Mouse (Mus musculus): ENCODE measurements around the gene Plbd2. TPM values are rescaled to one million over a fixed set of nuclear protein-coding genes. Genes with fewer than 3 reads are reported as not detected.

The Plbd2 gene
- total RNA-seq, 2 experiments from 2014 or later: 55.8 to 56.5 TPM

- no peak for DNase-seq (ENCODE audit: low spot score in 2 of 2)
Observed at GRCm38 (mm10) chr5:120477993-120478392, 25.4 kb downstream of the Plbd2 start.

DNA sequence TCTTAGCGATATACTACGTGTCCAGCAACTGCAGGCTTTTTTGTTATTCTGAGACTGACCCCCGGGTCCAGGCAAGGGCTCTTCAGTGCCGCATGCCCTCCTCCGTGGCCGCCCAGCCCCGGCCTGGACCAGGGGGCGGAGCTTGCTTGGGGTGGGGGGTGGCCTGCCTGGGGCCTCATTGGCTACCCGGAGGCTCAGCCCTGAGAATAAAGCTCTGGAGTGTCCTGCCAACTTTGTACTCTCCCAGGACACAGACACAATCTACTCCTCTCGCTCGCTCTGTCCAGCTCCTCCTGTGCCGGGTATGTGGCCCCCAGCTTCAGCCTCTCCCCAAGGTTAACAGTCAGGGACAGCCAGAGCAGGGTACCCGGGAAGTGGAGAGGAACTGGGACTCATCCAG is 27.1 kb downstream of the Plbd2 start, which contains the start of gene Sds:
Sds (plus strand) TSS at position 231 of the 400 bp plus-strand sequence.
- no peak for DNase-seq (ENCODE audit: low spot score in 2 of 2)

DNA sequence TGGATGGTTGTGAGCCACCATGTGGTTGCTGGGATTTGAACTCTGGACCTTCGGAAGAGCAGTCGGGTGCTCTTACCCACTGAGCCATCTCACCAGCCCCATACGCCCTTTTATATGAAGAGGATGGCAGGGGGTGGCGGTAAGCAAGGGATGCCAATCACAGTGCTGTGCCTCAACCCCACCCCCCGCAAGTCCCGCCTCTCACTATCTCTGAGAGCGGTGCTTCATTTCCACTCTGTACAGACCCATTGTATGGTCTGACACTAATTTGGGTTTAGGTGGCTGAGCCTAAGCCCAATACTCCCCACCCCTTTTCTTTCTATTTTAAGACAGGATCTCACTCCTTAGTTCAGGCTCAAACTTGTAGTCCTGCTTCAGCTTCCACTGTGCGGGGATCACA is 27.6 kb downstream of the Plbd2 start:
- DNase-seq (ENCODE audit: low spot score in 2 of 2): no peak

DNA sequence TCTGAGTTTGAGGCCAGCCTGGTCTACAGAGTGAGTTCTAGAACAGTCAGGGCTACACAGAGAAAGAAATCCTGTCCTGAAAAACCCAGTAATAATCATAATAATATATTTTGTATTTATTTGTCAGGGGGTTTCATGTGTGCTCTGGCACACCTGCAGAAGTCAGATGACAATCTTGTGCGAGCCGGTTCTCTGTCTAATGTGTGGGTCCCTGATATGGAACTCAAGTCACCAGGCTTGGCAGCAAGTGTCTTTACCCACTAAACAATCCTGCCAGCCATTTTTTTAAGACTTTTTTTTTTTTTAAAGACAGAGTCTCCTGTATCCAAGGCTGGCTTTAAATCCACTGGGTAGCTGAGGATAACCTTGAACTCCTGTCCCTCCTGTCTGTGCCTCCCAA is 30.1 kb downstream of the Plbd2 start:
- DNase-seq (ENCODE audit: low spot score in 2 of 2): no peak

DNA sequence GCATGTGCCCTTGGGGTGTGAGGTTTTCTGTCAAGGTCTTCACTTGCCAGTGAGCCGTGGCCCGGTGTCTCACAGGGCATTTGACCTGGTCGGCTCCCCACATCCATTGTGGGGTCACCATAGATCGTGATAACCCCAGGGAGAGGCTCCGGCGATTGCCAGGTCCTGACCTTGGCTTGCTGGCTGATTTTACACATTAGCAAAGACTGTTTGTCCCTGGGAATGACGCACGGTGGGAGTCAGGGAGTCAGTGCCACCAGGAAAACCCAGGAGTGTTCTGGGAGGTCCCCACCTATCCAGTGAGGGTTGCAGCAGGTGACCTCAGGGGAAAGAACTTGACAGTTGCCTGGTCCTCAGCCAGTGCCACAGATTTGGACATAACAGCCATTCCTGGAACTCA is 30.7 kb downstream of the Plbd2 start, which contains the start of gene Sdsl:
Sdsl (minus strand) TSS at position 41 of the 400 bp plus-strand sequence.
- DNase-seq (ENCODE audit: low spot score in 2 of 2): no peak

DNA sequence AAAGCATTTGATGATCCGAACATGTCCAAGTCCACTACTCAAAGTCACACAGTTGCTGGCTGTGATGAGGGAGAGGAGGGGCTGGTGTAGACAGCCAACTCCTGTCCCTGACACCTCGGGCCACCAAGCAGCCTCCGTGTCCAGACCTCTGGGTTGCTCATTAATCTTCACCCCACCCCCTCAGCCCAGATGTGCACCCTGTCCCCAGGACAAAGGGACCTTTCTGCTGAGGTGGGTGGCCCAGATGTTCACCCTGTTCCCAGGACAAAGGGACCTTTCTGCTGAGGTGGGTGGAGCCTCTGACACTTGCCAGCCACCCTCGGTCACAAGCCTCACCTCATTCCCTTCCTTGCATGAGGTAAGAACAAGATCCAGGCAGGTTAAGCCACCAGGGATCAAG is 31.9 kb downstream of the Plbd2 start:
- no peak for DNase-seq (ENCODE audit: low spot score in 2 of 2)

GRCm38 (mm10) chr5:120468830-120469229 is 34.6 kb downstream of the Plbd2 start:
- DNase-seq (ENCODE audit: low spot score in 2 of 2): no peak

DNA sequence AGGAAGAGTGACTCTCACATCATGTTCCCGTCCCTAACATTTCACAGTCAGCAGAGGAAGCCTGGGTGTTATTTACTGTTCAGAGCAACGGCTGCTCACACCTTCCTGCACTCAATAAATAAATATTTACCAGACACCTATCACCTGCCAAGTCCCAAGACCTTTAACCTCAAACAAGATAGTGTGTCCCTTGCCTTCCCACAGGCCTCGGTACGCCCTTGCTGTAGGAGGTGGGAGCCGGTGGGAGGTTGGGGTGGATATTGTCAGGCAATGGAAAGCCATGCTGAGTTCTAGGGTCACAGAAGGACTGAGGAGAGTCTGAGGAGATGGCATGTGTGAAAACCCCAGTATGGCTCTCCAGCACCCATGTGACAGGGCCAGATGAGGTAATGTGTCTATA is 35.1 kb downstream of the Plbd2 start:
- no peak for DNase-seq (ENCODE audit: low spot score in 2 of 2)

DNA sequence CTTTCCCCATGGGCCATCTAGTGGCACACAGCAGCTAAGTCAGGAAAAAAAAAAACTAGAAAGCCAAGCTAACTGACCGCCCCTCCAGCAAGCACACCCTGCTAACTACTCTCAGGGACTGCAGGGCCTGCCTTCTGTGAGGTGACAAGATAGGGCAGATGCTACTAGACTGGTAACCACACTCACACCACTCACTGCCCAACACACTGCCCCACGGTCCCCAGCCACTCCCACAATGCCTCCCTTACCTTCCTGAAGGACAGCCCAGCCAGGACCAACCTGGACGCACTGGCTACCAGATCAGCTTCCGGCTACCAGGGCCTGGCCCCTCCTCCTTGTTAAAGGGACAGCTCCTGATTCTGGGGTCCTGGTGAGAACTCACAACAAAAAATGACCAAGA is 36.4 kb downstream of the Plbd2 start:
- no peak for DNase-seq (ENCODE audit: low spot score in 2 of 2)

DNA sequence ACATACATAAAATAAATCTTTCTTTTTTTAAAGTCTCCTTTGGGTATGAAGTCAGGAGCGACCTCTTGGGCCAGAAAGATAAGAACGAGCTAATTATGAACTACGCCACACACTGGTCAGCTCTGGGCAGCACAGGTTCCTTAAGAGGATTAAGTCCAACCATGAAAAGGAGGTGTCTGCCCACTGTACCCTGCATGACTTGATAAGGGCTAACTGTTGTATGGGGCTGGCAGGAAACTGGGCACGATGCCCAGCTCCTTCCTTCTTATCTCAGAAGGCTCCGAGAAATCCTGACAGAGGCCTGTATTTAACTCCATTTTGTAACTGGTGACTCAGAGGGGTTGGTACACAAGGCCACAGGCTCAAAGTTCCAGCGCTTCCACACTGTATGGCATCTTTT is 37.6 kb downstream of the Plbd2 start:
- no peak for DNase-seq (ENCODE audit: low spot score in 2 of 2)

DNA sequence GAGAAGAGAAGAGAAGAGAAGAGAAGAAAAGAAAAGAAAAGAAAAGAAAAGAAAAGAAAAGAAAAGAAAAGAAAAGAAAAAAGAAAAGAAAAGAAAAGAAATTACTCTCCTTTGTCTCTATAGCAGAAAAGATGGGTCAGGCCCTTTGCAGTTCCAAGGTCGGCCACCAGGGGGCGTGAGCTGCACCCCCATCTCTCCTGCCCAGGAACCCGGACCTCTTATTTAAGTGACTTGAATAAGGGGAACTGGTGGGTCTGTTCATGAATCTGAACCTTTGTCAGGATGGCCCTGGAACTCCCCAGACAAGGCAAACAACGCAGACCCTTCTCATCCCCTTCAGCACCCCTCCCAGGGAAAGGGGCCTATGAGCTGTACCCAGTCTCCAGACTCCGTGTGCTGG is 38.4 kb downstream of the Plbd2 start:
- no peak for DNase-seq (ENCODE audit: low spot score in 2 of 2)

DNA sequence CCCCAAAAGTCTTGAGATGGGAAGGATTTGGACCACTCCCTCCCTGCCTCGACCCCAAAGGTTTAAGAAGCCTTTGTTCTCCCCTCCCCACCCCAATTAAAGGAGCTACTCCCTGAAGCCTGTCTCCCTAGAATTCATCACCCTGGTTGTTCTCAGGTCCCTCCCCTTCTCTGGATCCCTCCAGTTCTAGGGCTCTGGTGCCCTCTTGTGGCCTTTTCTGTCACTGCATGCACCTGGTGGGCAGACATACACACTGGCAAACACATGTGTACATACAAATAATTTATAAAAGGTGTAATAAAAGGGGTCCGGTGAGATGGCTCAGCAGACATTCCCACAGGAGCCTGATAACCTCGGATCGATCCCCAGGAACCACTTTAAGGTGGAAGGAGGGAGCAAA is 39.1 kb downstream of the Plbd2 start:
- no peak for DNase-seq (ENCODE audit: low spot score in 2 of 2)

- DNase-seq (ENCODE audit: low spot score in 2 of 2): no peak
Observed at GRCm38 (mm10) chr5:120461902-120462301, 41.5 kb downstream of the Plbd2 start.

DNA sequence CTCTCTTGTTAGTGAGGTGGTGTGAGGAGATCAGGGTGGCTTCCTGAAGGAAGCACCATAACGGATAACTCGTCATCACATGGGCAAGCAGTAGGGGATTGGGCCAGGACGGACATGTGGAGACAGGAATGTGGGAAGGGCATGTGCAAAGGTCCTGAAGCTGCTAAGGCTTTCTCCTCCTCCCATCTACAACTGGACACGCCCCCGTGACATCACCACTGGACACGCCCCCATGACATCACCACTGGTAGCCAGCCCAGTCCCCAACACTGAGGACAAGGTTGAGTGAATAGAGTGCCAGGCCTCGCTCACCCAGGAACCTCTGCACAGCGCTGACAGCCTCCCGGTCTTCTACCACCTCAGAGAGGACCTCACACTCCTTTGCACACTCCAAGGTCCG is 44.3 kb downstream of the Plbd2 start:
- DNase-seq (ENCODE audit: low spot score in 2 of 2): no peak

DNA sequence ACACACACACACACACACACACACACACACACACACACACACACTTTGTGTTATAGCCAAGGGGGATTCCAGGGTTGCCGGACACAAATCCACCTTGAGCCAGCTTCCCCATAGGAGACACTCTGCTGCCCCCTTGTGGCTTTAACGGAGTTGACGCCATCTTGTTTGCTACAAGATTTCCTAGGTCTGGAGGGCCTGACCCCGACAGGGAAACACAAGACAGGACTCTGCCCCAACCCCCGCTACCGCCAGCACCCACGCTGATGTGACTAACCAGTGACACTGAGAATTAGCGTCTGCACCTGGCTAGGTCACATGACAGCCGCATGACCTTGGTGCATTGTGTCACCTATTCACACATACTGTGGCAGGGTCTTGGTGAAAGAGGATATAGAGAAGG is 45.8 kb downstream of the Plbd2 start:
- DNase-seq (ENCODE audit: low spot score in 2 of 2): peak; percentile 27 to 62

GRCm38 (mm10) chr5:120456841-120457554 is 46.4 kb downstream of the Plbd2 start:
- DNase-seq (ENCODE audit: low spot score in 2 of 2): no peak

DNA sequence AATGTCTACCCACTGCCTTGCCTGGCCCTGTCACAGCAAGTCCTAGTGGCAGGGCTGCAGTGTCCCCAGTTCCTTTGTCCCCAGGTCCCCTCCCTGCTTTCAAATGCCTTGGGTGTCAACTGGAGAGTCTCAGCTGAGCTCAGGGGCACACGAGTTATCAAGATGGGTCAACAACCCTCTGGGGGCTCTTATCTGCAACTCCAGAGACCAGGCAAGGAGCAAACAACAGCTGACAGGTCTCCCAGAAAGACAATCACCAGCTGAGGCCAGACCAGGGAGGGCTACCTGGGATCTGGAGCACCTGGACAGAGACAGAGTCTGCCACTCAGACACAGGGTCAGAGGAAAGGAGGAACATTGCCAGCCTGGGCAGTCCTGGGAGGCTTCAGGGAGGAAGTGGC is 47.2 kb downstream of the Plbd2 start:
- DNase-seq (ENCODE audit: low spot score in 2 of 2): no peak

DNA sequence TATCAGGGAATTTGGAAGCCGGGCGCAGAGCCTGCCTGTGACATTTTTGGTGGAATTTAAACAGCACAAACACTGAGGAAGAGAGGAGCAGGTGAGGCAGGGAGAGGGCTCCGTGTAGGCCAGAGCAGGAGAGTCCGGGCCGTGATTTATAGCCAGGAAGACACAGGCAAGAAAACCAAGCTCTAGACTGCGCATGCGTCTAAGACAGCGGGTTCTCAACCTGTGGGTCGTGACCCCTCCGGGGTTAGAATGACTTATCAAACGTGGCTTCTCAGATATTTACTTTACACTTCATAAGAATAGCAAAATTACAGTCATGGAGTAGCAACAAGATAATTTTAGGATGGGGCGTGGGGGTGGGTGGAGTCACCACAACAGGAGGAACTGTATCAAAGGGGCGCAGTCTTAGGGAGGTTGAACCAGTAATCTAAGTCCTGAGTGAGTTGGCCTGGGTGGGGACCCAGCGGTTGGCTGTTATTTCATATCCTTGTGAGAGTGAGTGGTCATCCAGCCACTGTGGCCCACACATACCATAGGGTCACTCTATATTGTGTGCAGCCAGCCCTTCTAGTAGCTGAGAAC is 48.6 kb downstream of the Plbd2 start:
- no peak for DNase-seq (ENCODE audit: low spot score in 2 of 2)

- DNase-seq (ENCODE audit: low spot score in 2 of 2): no peak
Observed at GRCm38 (mm10) chr5:120447305-120447704, 56.1 kb downstream of the Plbd2 start.

DNA sequence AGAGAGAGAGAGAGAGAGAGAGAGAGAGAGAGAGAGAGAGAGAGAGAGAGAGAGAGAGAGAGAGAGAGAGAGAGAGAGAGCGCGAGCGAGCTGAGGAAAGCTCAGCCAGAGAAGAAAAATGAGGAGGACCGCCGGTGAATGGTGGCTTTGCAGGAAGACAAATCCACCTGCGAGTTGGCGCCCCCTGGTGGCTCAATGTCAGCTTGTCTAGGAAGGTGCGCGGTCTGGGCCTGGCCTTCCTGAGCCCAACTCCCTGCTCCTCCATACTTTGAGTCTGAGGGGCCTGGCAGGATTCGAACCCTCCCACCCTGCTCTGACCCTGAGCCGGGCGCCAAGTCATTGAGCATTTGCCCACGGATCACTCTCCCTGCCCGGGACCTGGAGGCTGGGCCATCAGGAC is 62.7 kb downstream of the Plbd2 start:
- DNase-seq (ENCODE audit: low spot score in 2 of 2): peak; percentile 65 to 89

DNA sequence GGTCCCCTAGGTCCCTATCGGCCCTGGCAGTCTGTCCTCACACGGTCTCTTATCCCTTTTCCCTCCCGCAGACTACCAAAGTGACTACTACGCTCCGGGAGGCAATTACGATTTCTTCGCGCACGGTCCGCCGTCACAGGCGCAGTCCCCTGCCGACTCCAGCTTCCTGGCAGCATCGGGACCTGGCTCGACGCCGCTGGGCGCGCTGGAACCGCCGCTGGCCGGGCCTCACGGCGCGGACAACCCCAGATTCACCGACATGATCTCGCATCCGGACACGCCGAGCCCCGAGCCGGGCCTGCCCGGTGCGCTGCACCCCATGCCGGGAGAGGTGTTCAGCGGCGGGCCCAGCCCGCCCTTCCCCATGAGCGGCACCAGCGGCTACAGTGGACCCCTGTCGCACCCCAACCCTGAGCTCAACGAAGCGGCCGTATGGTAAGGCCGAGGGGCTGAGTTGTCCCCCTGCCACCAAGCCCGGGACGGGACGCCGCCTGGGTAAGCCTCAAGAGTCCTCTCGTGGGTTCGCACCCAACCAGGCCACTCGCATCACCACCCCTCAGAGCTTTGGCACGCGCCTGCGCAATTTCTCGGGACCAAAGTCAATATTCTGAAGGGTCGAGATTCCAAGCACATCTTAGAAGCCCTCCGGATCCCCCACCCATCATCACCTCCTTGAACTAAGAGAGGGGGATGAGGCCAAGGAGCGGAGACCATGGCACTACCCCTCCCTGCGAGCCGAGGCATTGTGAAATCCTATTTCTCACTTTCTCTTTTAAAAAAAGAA is 63.3 kb downstream of the Plbd2 start:
- DNase-seq (ENCODE audit: low spot score in 2 of 2): no peak

- DNase-seq (ENCODE audit: low spot score in 2 of 2): no peak
Observed at GRCm38 (mm10) chr5:120438991-120439710, 64.3 kb downstream of the Plbd2 start.

Measured in layer of hippocampus, adult 18-20 months (tissue).